Mouse (Mus musculus) erythroblast, embryonic 14.5 days (primary cell): ENCODE measurements at regions not wholly inside any gene's neighbourhood (a gene's known extent, or its start where the extent isn't known, plus 50 kb on each side); places are given as distances from the start of the nearest gene placed in this dataset.

Experiments
- H3K27me3 ChIP-seq: 2 replicates; pipeline ENCODE4 v1.6.1; 2012; ENCODE audit warnings: inconsistent platforms; ENCODE audit not compliant: control insufficient read depth
- H3K36me3 ChIP-seq: 2 replicates; pipeline ENCODE4 v1.6.1; 2012; ENCODE audit warnings: mild to moderate bottlenecking, inconsistent platforms; ENCODE audit not compliant: control insufficient read depth
- H3K4me1 ChIP-seq: 2 replicates; pipeline ENCODE4 v1.6.1; 2012; ENCODE audit warnings: inconsistent platforms; ENCODE audit not compliant: control insufficient read depth
- H3K4me3 ChIP-seq: replicated peaks from 2 replicates; pipeline ENCODE3; 2012; ENCODE audit warnings: moderate library complexity, mild to moderate bottlenecking, inconsistent platforms
- H3K9me3 ChIP-seq: 2 replicates; pipeline ENCODE4 v1.6.1; 2012; ENCODE audit warnings: low read length, inconsistent platforms, mixed read lengths; ENCODE audit not compliant: control insufficient read depth
- GATA1 ChIP-seq: IDR thresholded peaks from 2 replicates; pipeline ENCODE4 v1.6.1; 2012; ENCODE audit warnings: low read length, inconsistent platforms, mixed read lengths
- TAL1 ChIP-seq: IDR thresholded peaks from 3 replicates; pipeline ENCODE4 v1.6.1; 2012; ENCODE audit warnings: low read length, inconsistent platforms, mixed read lengths

- H3K27me3 ChIP-seq: no peaks in the 10 kb centered on the region
- no peak overlapping the region for H3K4me3 ChIP-seq
- no peaks in the 10 kb centered on the region for H3K9me3 ChIP-seq
- no peaks in the 10 kb centered on the region for H3K4me1 ChIP-seq
- TF ChIP-seq TAL1 (no peak), GATA1 (no peak)
- H3K36me3 ChIP-seq: no peaks in the 10 kb centered on the region
These were observed 354.7 kb downstream of the Rnf144a start for GRCm38 (mm10) chr12:26060378-26060777.

GRCm38 (mm10) chr12:26059090-26059489 is 356.0 kb downstream of the Rnf144a start:
- H3K36me3 ChIP-seq: no peaks in the 10 kb centered on the region
- TF ChIP-seq GATA1 (no peak), TAL1 (no peak)
- no peak overlapping the region for H3K4me3 ChIP-seq
- no peaks in the 10 kb centered on the region for H3K27me3 ChIP-seq
- H3K9me3 ChIP-seq: no peaks in the 10 kb centered on the region
- H3K4me1 ChIP-seq: no peaks in the 10 kb centered on the region

GRCm38 (mm10) chr12:26057491-26058054 is 357.5 kb downstream of the Rnf144a start:
- TF ChIP-seq GATA1 (no peak), TAL1 (no peak)
- H3K36me3 ChIP-seq: no peaks in the 10 kb centered on the region
- no peak overlapping the region for H3K4me3 ChIP-seq
- no peaks in the 10 kb centered on the region for H3K27me3 ChIP-seq
- H3K9me3 ChIP-seq: no peaks in the 10 kb centered on the region
- H3K4me1 ChIP-seq: no peaks in the 10 kb centered on the region

GRCm38 (mm10) chr12:26046991-26047390 is 368.1 kb downstream of the Rnf144a start:
- Histone ChIP-seq H3K27me3 (no peaks in the 10 kb centered on the region), H3K9me3 (no peaks in the 10 kb centered on the region)
- TF ChIP-seq TAL1: no peak
- no peak for TF ChIP-seq GATA1

GRCm38 (mm10) chr12:26045321-26045720 is 369.7 kb downstream of the Rnf144a start:
- no peak for TF ChIP-seq GATA1
- TF ChIP-seq TAL1: no peak
- Histone ChIP-seq H3K27me3 (no peaks in the 10 kb centered on the region), H3K4me3 (no peak overlapping the region), H3K4me1 (no peaks in the 10 kb centered on the region), H3K9me3 (no peaks in the 10 kb centered on the region), H3K36me3 (no peaks in the 10 kb centered on the region)

More at GRCm38 (mm10) chr12:26046991-26047390, 368.1 kb downstream of the Rnf144a start:
- Histone ChIP-seq H3K4me3 (no peak overlapping the region), H3K36me3 (no peaks in the 10 kb centered on the region), H3K4me1 (no peaks in the 10 kb centered on the region)

GRCm38 (mm10) chr12:26012951-26013350 is 402.1 kb downstream of the Rnf144a start:
- TF ChIP-seq TAL1 (no peak), GATA1 (no peak)
- no peaks in the 10 kb centered on the region for H3K4me1 ChIP-seq
- H3K9me3 ChIP-seq: no peaks in the 10 kb centered on the region
- no peaks in the 10 kb centered on the region for H3K27me3 ChIP-seq
- H3K36me3 ChIP-seq: no peaks in the 10 kb centered on the region
- H3K4me3 ChIP-seq: no peak overlapping the region

GRCm38 (mm10) chr12:25994063-25994462 is 421.0 kb downstream of the Rnf144a start:
- Histone ChIP-seq H3K4me3 (no peak overlapping the region), H3K36me3 (no peaks in the 10 kb centered on the region), H3K4me1 (no peaks in the 10 kb centered on the region), H3K27me3 (no peaks in the 10 kb centered on the region), H3K9me3 (peaks cover 4% of the 10 kb centered on the region; the same call in 1 of the 2 replicates)
- TF ChIP-seq TAL1 (no peak), GATA1 (no peak)

- Histone ChIP-seq H3K27me3 (no peaks in the 10 kb centered on the region), H3K4me3 (no peak overlapping the region), H3K36me3 (no peaks in the 10 kb centered on the region), H3K4me1 (no peaks in the 10 kb centered on the region), H3K9me3 (peaks cover 6% of the 10 kb centered on the region)
- TF ChIP-seq GATA1: no peak
- TF ChIP-seq TAL1: no peak
These were observed 423.1 kb downstream of the Rnf144a start for GRCm38 (mm10) chr12:25991801-25992525.

- TF ChIP-seq TAL1: no peak
- no peak for TF ChIP-seq GATA1
- H3K4me3 ChIP-seq: no peak overlapping the region
- no peaks in the 10 kb centered on the region for H3K36me3 ChIP-seq
- no peaks in the 10 kb centered on the region for H3K27me3 ChIP-seq
- H3K4me1 ChIP-seq: no peaks in the 10 kb centered on the region
- H3K9me3 ChIP-seq: no peaks in the 10 kb centered on the region
These were observed 432.5 kb downstream of the Rnf144a start for GRCm38 (mm10) chr12:25982545-25982944.

GRCm38 (mm10) chr12:25978335-25978734 is 436.7 kb downstream of the Rnf144a start:
- H3K4me3 ChIP-seq: no peak overlapping the region
- TF ChIP-seq TAL1 (no peak), GATA1 (no peak)

More at GRCm38 (mm10) chr12:25978335-25978734, 436.7 kb downstream of the Rnf144a start:
- no peaks in the 10 kb centered on the region for H3K36me3 ChIP-seq
- no peaks in the 10 kb centered on the region for H3K27me3 ChIP-seq
- no peaks in the 10 kb centered on the region for H3K4me1 ChIP-seq
- H3K9me3 ChIP-seq: no peaks in the 10 kb centered on the region
